Mouse (Mus musculus) ES-Bruce4 (cell line): ENCODE data around the gene Adgre5.

Experiments
- CTCF ChIP-seq: IDR thresholded peaks from one replicate; pipeline ENCODE4 v1.8.1; 2011; ENCODE audit warnings: low read depth, low read length
- EP300 ChIP-seq: IDR thresholded peaks from 2 replicates; pipeline ENCODE4 v1.6.1; 2011; ENCODE audit warnings: low read depth, low read length; ENCODE audit not compliant: insufficient read depth
- POLR2A ChIP-seq: IDR thresholded peaks from one replicate; pipeline ENCODE4 v1.8.1; 2011; ENCODE audit warnings: low read length; ENCODE audit not compliant: insufficient read depth

- no peak for TF ChIP-seq POLR2A
- TF ChIP-seq CTCF = peak; percentile 92
- peak; percentile 28; the same call in 1 of the 2 replicates for TF ChIP-seq EP300
Measured at GRCm38 (mm10) chr8:83724697-83725482, 16.2 kb downstream of the Adgre5 start.
